Mouse (Mus musculus): ENCODE results near the gene Ak4. TPM values are rescaled to one million over a fixed set of nuclear protein-coding genes. Genes with fewer than 3 reads are reported as not detected.

Gene Ak4
- 9.0 and 9.2 TPM in 2 replicates for polyA plus RNA-seq (2015; fragmentation: Nextera tagmentation; extraction: Ambion mirVana)

- WGBS = under 1% methylated on average over 57 of the region's 74 CpGs
- Histone ChIP-seq H3K4me3 (ENCODE audit: low read depth, low read length) (peak within 1 kb of the TSS; percentile 55), H3K36me3 (ENCODE audit: control insufficient read depth, insufficient read depth, low read length) (no peaks in the 10 kb centered on the region), H3K9ac (ENCODE audit: low read depth, low read length) (peak within 1 kb of the TSS; percentile 64), H3K4me1 (ENCODE audit: control insufficient read depth, insufficient read depth, low read length) (no peaks in the 10 kb centered on the region; the same call in 1 of the 2 replicates), H3K27ac (ENCODE audit: low read length) (peak within 1 kb of the TSS; percentile 20; the same call in 1 of the 2 replicates), H3K27me3 (ENCODE audit: control insufficient read depth, insufficient read depth, low read depth, low read length) (no peaks in the 10 kb centered on the region), H3K4me2 (ENCODE audit: low read length) (peak within 1 kb of the TSS; percentile 77), H3K9me3 (replicated peaks; ENCODE audit: control insufficient read depth, low read length, poor library complexity, severe bottlenecking) (no peaks in the 10 kb centered on the region)
- peak; percentile 74 for ATAC-seq
These were observed at the start of gene Ak4 for GRCm38 (mm10) chr4:101419151-101419910. Gene Ak4, plus strand, starts transcription at chr4:101419277.

- Histone ChIP-seq H3K27ac (ENCODE audit: low read length) (no peak overlapping the region), H3K36me3 (ENCODE audit: control insufficient read depth, insufficient read depth, low read length) (no peaks in the 10 kb centered on the region)
These were observed 49.3 kb upstream of the Ak4 start for GRCm38 (mm10) chr4:101369738-101370275.

DNA sequence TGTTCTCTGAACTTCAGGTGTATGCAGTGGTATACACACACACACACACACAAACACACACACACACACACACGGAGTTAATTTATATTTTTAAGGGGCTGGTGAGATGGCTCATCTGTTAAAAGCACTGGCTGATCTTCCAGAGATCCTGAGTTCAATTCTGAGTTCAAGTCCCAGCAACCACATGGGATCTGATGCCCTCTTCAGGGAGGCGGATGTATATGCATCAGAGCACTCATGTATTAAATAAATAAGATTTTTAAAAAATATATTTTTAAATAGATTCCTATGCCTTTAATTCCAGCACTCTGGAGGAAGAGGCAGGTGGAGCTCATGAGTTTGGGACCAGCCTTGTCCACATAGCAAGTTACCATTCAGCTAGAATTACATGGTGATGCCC, 46.8 kb upstream of the Ak4 start:
- Histone ChIP-seq H3K4me2 (ENCODE audit: low read length) (no peak overlapping the region), H3K9me3 (replicated peaks; ENCODE audit: control insufficient read depth, low read length, poor library complexity, severe bottlenecking) (no peaks in the 10 kb centered on the region), H3K36me3 (ENCODE audit: control insufficient read depth, insufficient read depth, low read length) (no peaks in the 10 kb centered on the region), H3K4me3 (ENCODE audit: low read depth, low read length) (no peak overlapping the region), H3K4me1 (ENCODE audit: control insufficient read depth, insufficient read depth, low read length) (no peaks in the 10 kb centered on the region), H3K27ac (ENCODE audit: low read length) (no peak overlapping the region), H3K27me3 (ENCODE audit: control insufficient read depth, insufficient read depth, low read depth, low read length) (no peaks in the 10 kb centered on the region), H3K9ac (ENCODE audit: low read depth, low read length) (no peak overlapping the region)
- WGBS = 62% methylated on average over 2 of the region's 2 CpGs
- no peak for ATAC-seq

More at GRCm38 (mm10) chr4:101369738-101370275, 49.3 kb upstream of the Ak4 start:
- H3K4me3 ChIP-seq (ENCODE audit: low read depth, low read length) = no peak overlapping the region
- 65% methylated on average over 4 of the region's 4 CpGs for WGBS
- no peak for ATAC-seq
- H3K4me2 ChIP-seq (ENCODE audit: low read length) = no peak overlapping the region
- no peaks in the 10 kb centered on the region for H3K4me1 ChIP-seq (ENCODE audit: control insufficient read depth, insufficient read depth, low read length)
- no peaks in the 10 kb centered on the region for H3K9me3 ChIP-seq (replicated peaks; ENCODE audit: control insufficient read depth, low read length, poor library complexity, severe bottlenecking)
- H3K9ac ChIP-seq (ENCODE audit: low read depth, low read length) = no peak overlapping the region
- no peaks in the 10 kb centered on the region for H3K27me3 ChIP-seq (ENCODE audit: control insufficient read depth, insufficient read depth, low read depth, low read length)

- H3K4me1 ChIP-seq (ENCODE audit: control insufficient read depth, insufficient read depth, low read length) = no peaks in the 10 kb centered on the region
- no peak overlapping the region for H3K9ac ChIP-seq (ENCODE audit: low read depth, low read length)
- no peak overlapping the region for H3K4me3 ChIP-seq (ENCODE audit: low read depth, low read length)
- no peak overlapping the region for H3K27ac ChIP-seq (ENCODE audit: low read length)
- 93% methylated on average over 6 of the region's 6 CpGs for whole genome bisulfite sequencing
- no peak for ATAC-seq
- no peaks in the 10 kb centered on the region for H3K27me3 ChIP-seq (ENCODE audit: control insufficient read depth, insufficient read depth, low read depth, low read length)
- no peaks in the 10 kb centered on the region for H3K9me3 ChIP-seq (replicated peaks; ENCODE audit: control insufficient read depth, low read length, poor library complexity, severe bottlenecking)
- no peak overlapping the region for H3K4me2 ChIP-seq (ENCODE audit: low read length)
- no peaks in the 10 kb centered on the region for H3K36me3 ChIP-seq (ENCODE audit: control insufficient read depth, insufficient read depth, low read length)
These were observed 46.3 kb upstream of the Ak4 start for GRCm38 (mm10) chr4:101372751-101373150.

DNA sequence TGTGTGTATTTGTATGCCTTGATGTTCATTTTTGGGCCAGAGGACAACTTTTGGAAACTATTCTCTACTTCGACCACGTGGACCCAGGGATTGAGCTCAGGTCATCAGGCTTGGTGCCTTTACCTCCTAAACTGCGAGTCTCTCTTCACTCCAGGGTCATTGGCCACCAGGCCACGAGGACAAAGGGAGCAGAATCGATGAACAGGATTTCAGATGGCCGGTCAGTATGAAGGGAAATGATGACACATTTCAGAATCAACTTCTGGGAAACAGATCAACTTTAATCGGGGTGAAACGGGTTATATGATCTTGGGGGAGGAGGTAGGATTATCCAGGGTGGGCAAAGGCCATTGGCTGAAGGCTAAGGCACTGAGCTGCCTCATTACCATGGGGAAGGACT, 45.0 kb upstream of the Ak4 start:
- 80% methylated on average over 8 of the region's 8 CpGs for WGBS
- Histone ChIP-seq H3K4me3 (ENCODE audit: low read depth, low read length) (no peak overlapping the region), H3K4me1 (ENCODE audit: control insufficient read depth, insufficient read depth, low read length) (peaks cover 5% of the 10 kb centered on the region; the same call in 1 of the 2 replicates), H3K36me3 (ENCODE audit: control insufficient read depth, insufficient read depth, low read length) (no peaks in the 10 kb centered on the region), H3K4me2 (ENCODE audit: low read length) (no peak overlapping the region), H3K9me3 (replicated peaks; ENCODE audit: control insufficient read depth, low read length, poor library complexity, severe bottlenecking) (no peaks in the 10 kb centered on the region), H3K9ac (ENCODE audit: low read depth, low read length) (no peak overlapping the region), H3K27ac (ENCODE audit: low read length) (no peak overlapping the region), H3K27me3 (ENCODE audit: control insufficient read depth, insufficient read depth, low read depth, low read length) (no peaks in the 10 kb centered on the region)
- no peak for ATAC-seq

GRCm38 (mm10) chr4:101376835-101377234, 42.2 kb upstream of the Ak4 start:
- H3K4me1 ChIP-seq (ENCODE audit: control insufficient read depth, insufficient read depth, low read length) = peaks cover 5% of the 10 kb centered on the region; the same call in 1 of the 2 replicates
- WGBS = 82% methylated on average over 4 of the region's 4 CpGs
- no peaks in the 10 kb centered on the region for H3K9me3 ChIP-seq (replicated peaks; ENCODE audit: control insufficient read depth, low read length, poor library complexity, severe bottlenecking)
- H3K27ac ChIP-seq (ENCODE audit: low read length) = no peak overlapping the region
- H3K4me2 ChIP-seq (ENCODE audit: low read length) = no peak overlapping the region
- no peak for ATAC-seq
- no peaks in the 10 kb centered on the region for H3K27me3 ChIP-seq (ENCODE audit: control insufficient read depth, insufficient read depth, low read depth, low read length)
- no peaks in the 10 kb centered on the region for H3K36me3 ChIP-seq (ENCODE audit: control insufficient read depth, insufficient read depth, low read length)
- H3K4me3 ChIP-seq (ENCODE audit: low read depth, low read length) = no peak overlapping the region
- no peak overlapping the region for H3K9ac ChIP-seq (ENCODE audit: low read depth, low read length)

DNA sequence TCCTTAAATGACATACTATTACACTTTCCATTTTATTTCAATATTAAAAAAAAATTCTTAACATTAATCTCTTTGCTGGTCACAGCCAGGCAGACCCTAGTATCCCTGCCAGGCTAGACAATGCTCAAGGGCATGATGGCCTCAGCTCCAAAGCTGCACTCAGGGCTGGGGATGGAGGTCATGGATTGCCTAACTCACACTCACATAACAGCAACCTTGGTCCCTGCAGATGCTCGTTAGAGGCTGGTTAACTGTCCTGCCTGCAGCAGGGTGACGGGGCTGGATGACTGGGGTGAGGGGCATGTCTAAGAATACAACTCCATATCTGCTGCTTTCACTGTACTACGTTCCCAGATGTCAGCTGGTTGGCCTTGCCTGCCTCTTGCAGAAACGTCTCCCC, 40.8 kb upstream of the Ak4 start:
- 63% methylated on average over 4 of the region's 4 CpGs for WGBS
- Histone ChIP-seq H3K4me1 (ENCODE audit: control insufficient read depth, insufficient read depth, low read length) (peaks cover 5% of the 10 kb centered on the region; the same call in 1 of the 2 replicates), H3K4me2 (ENCODE audit: low read length) (no peak overlapping the region), H3K9ac (ENCODE audit: low read depth, low read length) (no peak overlapping the region), H3K27ac (ENCODE audit: low read length) (no peak overlapping the region), H3K4me3 (ENCODE audit: low read depth, low read length) (no peak overlapping the region), H3K36me3 (ENCODE audit: control insufficient read depth, insufficient read depth, low read length) (no peaks in the 10 kb centered on the region), H3K27me3 (ENCODE audit: control insufficient read depth, insufficient read depth, low read depth, low read length) (no peaks in the 10 kb centered on the region), H3K9me3 (replicated peaks; ENCODE audit: control insufficient read depth, low read length, poor library complexity, severe bottlenecking) (no peaks in the 10 kb centered on the region)
- no peak for ATAC-seq

DNA sequence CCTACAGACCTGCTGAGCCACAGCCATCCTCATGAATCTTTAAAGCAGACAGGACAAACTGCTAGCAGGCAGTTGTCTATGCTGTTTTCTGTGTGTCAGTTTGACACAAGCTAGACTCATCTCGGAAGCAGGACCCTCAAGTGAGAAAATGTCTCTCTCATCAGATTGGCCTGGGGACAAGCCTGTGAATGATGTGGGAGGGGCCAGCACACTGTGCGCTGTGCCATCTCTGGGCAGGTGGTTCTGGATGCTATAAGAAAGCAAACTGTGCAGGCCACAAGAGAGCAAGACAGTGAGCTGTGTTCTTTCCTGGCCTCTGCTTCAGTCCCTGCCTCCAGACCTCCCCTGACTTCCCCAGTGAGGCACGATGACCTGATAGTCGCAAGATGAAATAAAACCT, 40.3 kb upstream of the Ak4 start:
- Histone ChIP-seq H3K4me3 (ENCODE audit: low read depth, low read length) (no peak overlapping the region), H3K27ac (ENCODE audit: low read length) (no peak overlapping the region), H3K9ac (ENCODE audit: low read depth, low read length) (no peak overlapping the region), H3K4me2 (ENCODE audit: low read length) (no peak overlapping the region), H3K9me3 (replicated peaks; ENCODE audit: control insufficient read depth, low read length, poor library complexity, severe bottlenecking) (no peaks in the 10 kb centered on the region), H3K4me1 (ENCODE audit: control insufficient read depth, insufficient read depth, low read length) (peaks cover 5% of the 10 kb centered on the region; the same call in 1 of the 2 replicates), H3K27me3 (ENCODE audit: control insufficient read depth, insufficient read depth, low read depth, low read length) (no peaks in the 10 kb centered on the region), H3K36me3 (ENCODE audit: control insufficient read depth, insufficient read depth, low read length) (no peaks in the 10 kb centered on the region)
- ATAC-seq = no peak
- 70% methylated on average over 4 of the region's 4 CpGs for WGBS

GRCm38 (mm10) chr4:101385002-101385401, 34.1 kb upstream of the Ak4 start:
- no peak for ATAC-seq

More at GRCm38 (mm10) chr4:101385002-101385401, 34.1 kb upstream of the Ak4 start:
- H3K4me1 ChIP-seq (ENCODE audit: control insufficient read depth, insufficient read depth, low read length) = no peaks in the 10 kb centered on the region
- no peak overlapping the region for H3K4me3 ChIP-seq (ENCODE audit: low read depth, low read length)
- 66% methylated on average over 2 of the region's 2 CpGs for WGBS
- no peaks in the 10 kb centered on the region for H3K9me3 ChIP-seq (replicated peaks; ENCODE audit: control insufficient read depth, low read length, poor library complexity, severe bottlenecking)
- no peak overlapping the region for H3K27ac ChIP-seq (ENCODE audit: low read length)
- H3K27me3 ChIP-seq (ENCODE audit: control insufficient read depth, insufficient read depth, low read depth, low read length) = no peaks in the 10 kb centered on the region
- no peak overlapping the region for H3K9ac ChIP-seq (ENCODE audit: low read depth, low read length)
- H3K4me2 ChIP-seq (ENCODE audit: low read length) = no peak overlapping the region
- H3K36me3 ChIP-seq (ENCODE audit: control insufficient read depth, insufficient read depth, low read length) = no peaks in the 10 kb centered on the region

All from midbrain, embryonic 16.5 days (tissue).